Mouse (Mus musculus) layer of hippocampus, postnatal 14 days (tissue): ENCODE measurements around the gene Rin2. TPM values are rescaled to one million over a fixed set of nuclear protein-coding genes. Genes with fewer than 3 reads are reported as not detected.
A peak's percentile ranks its signal among the peaks of the same experiment; 100 is the strongest.
"Not testable (repeated sequence)": the region's sequence is repeated elsewhere in the genome, so short reads cannot be mapped to it uniquely, and the experiment has no call there.

ENCODE experiments used
- DNase-seq, 2 experiments: peaks; one replicate each; pipeline ENCODE4 v3.0.0; 2021 to 2022; ENCODE audit warnings: low spot score in 2 of 2, mixed read lengths in 1 of 2
- total RNA-seq, 2 experiments: library from RNA; stranded (reverse); gene quantifications; 2 replicates each; pipeline ENCODE4 v1.2.3; 2021

Gene Rin2
- total RNA-seq, 2 experiments from 2014 or later = 29.7 to 34.3 TPM

GRCm38 (mm10) chr2:145682924-145683323 is 7.9 kb downstream of the Rin2 start:
- no peak for DNase-seq

GRCm38 (mm10) chr2:145683536-145683935 is 8.5 kb downstream of the Rin2 start:
- no peak for DNase-seq

GRCm38 (mm10) chr2:145684151-145684550 is 9.1 kb downstream of the Rin2 start:
- peak in 1 of 2 experiments; percentile 34 for DNase-seq

- DNase-seq = no peak
Observed at GRCm38 (mm10) chr2:145684891-145685290, 9.9 kb downstream of the Rin2 start.

GRCm38 (mm10) chr2:145686017-145686416 is 11.0 kb downstream of the Rin2 start:
- no peak for DNase-seq

GRCm38 (mm10) chr2:145691367-145692009 is 16.5 kb downstream of the Rin2 start:
- no peak for DNase-seq

- DNase-seq = no peak
Observed at GRCm38 (mm10) chr2:145697160-145697559, 22.1 kb downstream of the Rin2 start.

GRCm38 (mm10) chr2:145699414-145700071 is 24.5 kb downstream of the Rin2 start:
- DNase-seq = peak; percentile 44 to 84

GRCm38 (mm10) chr2:145700237-145700985 is 25.4 kb downstream of the Rin2 start:
- DNase-seq = no peak

- DNase-seq = no peak
Observed at GRCm38 (mm10) chr2:145701605-145702335, 26.8 kb downstream of the Rin2 start.

GRCm38 (mm10) chr2:145704738-145705137 is 29.7 kb downstream of the Rin2 start:
- DNase-seq = no peak

GRCm38 (mm10) chr2:145709727-145710389 is 34.8 kb downstream of the Rin2 start:
- DNase-seq = no peak

- DNase-seq = no peak
Observed at GRCm38 (mm10) chr2:145711512-145711911, 36.5 kb downstream of the Rin2 start.

GRCm38 (mm10) chr2:145712026-145712425 is 37.0 kb downstream of the Rin2 start:
- no peak for DNase-seq

GRCm38 (mm10) chr2:145717539-145717938 is 42.5 kb downstream of the Rin2 start:
- peak in 1 of 2 experiments; percentile 10 for DNase-seq

- DNase-seq = no peak
Observed at GRCm38 (mm10) chr2:145718624-145719183, 43.7 kb downstream of the Rin2 start.

- DNase-seq = no peak
Observed at GRCm38 (mm10) chr2:145720157-145720556, 45.1 kb downstream of the Rin2 start.

- DNase-seq = no peak
Observed at GRCm38 (mm10) chr2:145720743-145721142, 45.7 kb downstream of the Rin2 start.

- not testable (repeated sequence) for DNase-seq
Observed at GRCm38 (mm10) chr2:145722304-145722703, 47.3 kb downstream of the Rin2 start.

GRCm38 (mm10) chr2:145724288-145724687 is 49.3 kb downstream of the Rin2 start:
- DNase-seq = peak in 1 of 2 experiments; percentile 13
